Mouse (Mus musculus) ZHBTc4 (cell line): Measurements from ENCODE around the gene Tnfsf4.

Source experiments
- DNase-seq: peaks from one replicate; pipeline ENCODE4 v3.0.0-alpha.2; 2011; ENCODE audit warnings: low read depth, low spot score

Gene Tnfsf4

GRCm38 (mm10) chr1:161452250-161452649 is 57.0 kb downstream of the Tnfsf4 start:
- no peak for DNase-seq

- no peak for DNase-seq
Observed at GRCm38 (mm10) chr1:161463388-161464085, 68.3 kb downstream of the Tnfsf4 start.
